Mouse (Mus musculus) cerebellum, postnatal 4 days (tissue): ENCODE data around the gene Macf1.
"Not testable (repeated sequence)": the region's sequence is repeated elsewhere in the genome, so short reads cannot be mapped to it uniquely, and the experiment has no call there.

Experiments
- DNase-seq, 2 experiments: peaks; one replicate each; pipeline ENCODE4 v3.0.0; 2022; ENCODE audit warnings: low spot score in 2 of 2, mixed read lengths in 1 of 2

Macf1 gene

GRCm38 (mm10) chr4:123635428-123635827 is 48.7 kb downstream of the Macf1 start:
- no peak for DNase-seq

- no peak for DNase-seq
These were observed 49.7 kb downstream of the Macf1 start for GRCm38 (mm10) chr4:123634436-123634835.

GRCm38 (mm10) chr4:123633874-123634273 is 50.3 kb downstream of the Macf1 start:
- DNase-seq: no peak

- peak in 1 of 2 experiments; percentile 21 for DNase-seq
These were observed 50.8 kb downstream of the Macf1 start for GRCm38 (mm10) chr4:123633370-123633769.

- not testable (repeated sequence) for DNase-seq
These were observed 52.0 kb downstream of the Macf1 start for GRCm38 (mm10) chr4:123632116-123632515.

GRCm38 (mm10) chr4:123631654-123632053 is 52.5 kb downstream of the Macf1 start:
- DNase-seq: no peak

GRCm38 (mm10) chr4:123627683-123628082 is 56.5 kb downstream of the Macf1 start:
- DNase-seq: no peak

- no peak for DNase-seq
These were observed 58.7 kb downstream of the Macf1 start for GRCm38 (mm10) chr4:123625332-123626072.

- DNase-seq: no peak
These were observed 59.7 kb downstream of the Macf1 start for GRCm38 (mm10) chr4:123624438-123624837.

- no peak for DNase-seq
These were observed 60.4 kb downstream of the Macf1 start for GRCm38 (mm10) chr4:123623742-123624151.

- no peak for DNase-seq
These were observed 62.4 kb downstream of the Macf1 start for GRCm38 (mm10) chr4:123621732-123622131.

GRCm38 (mm10) chr4:123617727-123618389 is 66.3 kb downstream of the Macf1 start:
- DNase-seq: no peak

GRCm38 (mm10) chr4:123616971-123617370 is 67.2 kb downstream of the Macf1 start:
- no peak for DNase-seq

GRCm38 (mm10) chr4:123616501-123616900 is 67.7 kb downstream of the Macf1 start:
- DNase-seq: no peak

- DNase-seq: no peak
These were observed 70.7 kb downstream of the Macf1 start for GRCm38 (mm10) chr4:123613309-123613947.

- no peak for DNase-seq
These were observed 72.2 kb downstream of the Macf1 start for GRCm38 (mm10) chr4:123611940-123612339.

GRCm38 (mm10) chr4:123611241-123611640 is 72.9 kb downstream of the Macf1 start:
- DNase-seq: no peak

- no peak for DNase-seq
These were observed 77.0 kb downstream of the Macf1 start for GRCm38 (mm10) chr4:123607174-123607573.

- peak in 1 of 2 experiments; percentile 6 for DNase-seq
These were observed 78.2 kb downstream of the Macf1 start for GRCm38 (mm10) chr4:123605948-123606347.

GRCm38 (mm10) chr4:123605309-123605708 is 78.9 kb downstream of the Macf1 start:
- DNase-seq: no peak

GRCm38 (mm10) chr4:123602700-123603261 is 81.4 kb downstream of the Macf1 start:
- no peak for DNase-seq

- DNase-seq: no peak
These were observed 83.1 kb downstream of the Macf1 start for GRCm38 (mm10) chr4:123601036-123601435.
